Mouse (Mus musculus): ENCODE measurements around the gene Tspan18.

Tspan18 gene

DNA sequence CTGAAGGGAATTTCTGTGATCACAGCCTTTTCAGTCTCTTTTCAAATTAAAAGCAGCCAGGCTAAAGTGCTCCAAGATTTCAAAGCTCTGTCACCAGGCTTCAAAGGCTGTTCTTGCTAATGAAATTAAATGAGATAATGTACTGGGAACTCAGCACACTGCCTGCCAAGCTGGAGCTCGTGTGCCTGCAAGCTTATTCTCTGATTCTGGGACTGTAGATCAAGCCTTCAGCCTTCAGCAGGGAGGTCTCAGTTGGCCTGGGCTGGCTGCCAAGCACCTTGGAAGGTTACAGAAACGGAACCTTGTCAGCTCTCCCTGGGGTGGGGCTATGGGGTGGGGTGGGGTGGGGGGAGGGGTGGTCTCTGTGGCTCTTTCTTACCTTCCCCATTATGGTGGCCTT, 171.0 kb downstream of the Tspan18 start:
- DNase-seq (ENCODE audit: extremely low spot score, low spot score) = no peak

GRCm38 (mm10) chr2:93162791-93163190, 171.5 kb downstream of the Tspan18 start:
- DNase-seq (ENCODE audit: extremely low spot score, low spot score) = no peak

- no peak for DNase-seq (ENCODE audit: extremely low spot score, low spot score)
Measured at GRCm38 (mm10) chr2:93161914-93162664, 172.2 kb downstream of the Tspan18 start.

DNA sequence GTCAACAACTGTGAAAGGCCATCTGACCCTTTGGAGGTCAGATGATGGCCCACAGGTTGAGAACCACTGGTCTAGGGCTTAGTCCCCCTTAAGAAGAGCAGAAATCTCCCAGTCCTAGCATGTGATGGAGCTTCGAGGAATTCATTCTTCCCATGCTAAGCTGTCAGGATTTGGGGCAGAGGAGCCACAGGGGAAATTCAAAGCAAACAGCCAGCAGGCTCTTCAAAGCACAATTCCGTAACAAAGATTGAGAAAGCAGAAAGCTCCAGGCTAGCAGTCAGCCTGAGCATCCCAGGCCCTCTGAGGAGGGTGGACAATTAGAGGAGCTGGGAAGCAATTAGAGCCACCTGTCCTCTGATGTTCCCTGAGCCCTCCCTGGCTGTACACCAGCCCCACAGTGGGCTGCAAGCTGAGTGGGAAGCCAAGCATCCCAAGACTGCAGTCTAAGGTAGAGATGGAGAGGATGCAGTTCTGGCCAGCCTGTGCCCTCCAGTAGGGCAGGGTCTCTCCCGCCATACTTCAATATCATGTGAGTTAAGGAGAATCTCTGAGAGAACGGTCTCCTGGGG, 173.8 kb downstream of the Tspan18 start:
- no peak for DNase-seq (ENCODE audit: extremely low spot score, low spot score)

- no peak for DNase-seq (ENCODE audit: extremely low spot score, low spot score)
Measured at GRCm38 (mm10) chr2:93154486-93155032, 179.7 kb downstream of the Tspan18 start.

DNA sequence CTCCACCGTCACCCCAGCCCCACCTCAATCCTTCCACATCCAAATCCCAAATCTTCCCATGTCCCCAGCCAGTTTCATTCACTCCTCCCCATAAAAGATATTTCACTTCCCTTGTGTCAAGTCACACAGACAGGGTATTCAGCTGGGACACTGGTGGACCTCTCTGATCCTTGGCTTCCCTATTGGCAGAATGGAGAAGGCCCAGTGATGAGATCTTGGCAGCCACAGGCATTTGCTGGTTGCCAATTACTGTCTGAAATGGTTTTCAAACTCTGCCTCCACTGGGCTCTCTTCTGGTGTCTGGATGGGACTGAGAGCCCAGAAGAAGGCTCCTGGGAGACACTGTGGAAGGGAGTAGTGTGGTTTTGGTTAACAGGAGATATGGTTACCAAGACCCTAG, 180.5 kb downstream of the Tspan18 start:
- no peak for DNase-seq (ENCODE audit: extremely low spot score, low spot score)

DNA sequence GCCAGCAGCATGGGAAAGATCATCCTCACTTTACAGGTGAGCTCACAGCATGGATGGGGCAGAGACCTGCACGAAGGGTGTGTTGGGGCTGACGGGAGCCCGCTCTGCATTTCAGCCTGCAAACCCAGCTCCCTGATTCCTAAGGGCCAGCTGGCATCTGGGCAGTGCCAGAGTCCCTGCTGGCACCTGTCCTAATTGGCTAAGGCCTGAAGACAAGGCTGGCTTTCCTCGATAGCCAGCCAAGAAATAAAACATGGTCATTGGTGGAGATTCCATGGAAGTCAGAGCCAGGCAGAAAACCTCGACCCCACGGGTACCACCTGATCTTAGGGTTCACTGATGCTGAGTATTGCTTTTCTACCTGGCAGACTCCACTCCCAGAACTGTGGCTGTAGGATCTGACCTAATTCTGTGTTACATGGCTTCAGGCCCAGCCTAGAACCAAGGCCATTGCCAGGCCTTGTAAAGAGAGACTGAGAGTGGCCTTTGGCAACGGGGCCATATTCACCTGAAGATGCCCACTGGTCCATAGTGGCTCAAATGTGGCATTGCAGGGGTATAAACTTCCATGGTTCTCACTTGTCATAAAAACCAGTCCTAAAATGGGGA, 181.3 kb downstream of the Tspan18 start:
- no peak for DNase-seq (ENCODE audit: extremely low spot score, low spot score)

- no peak for DNase-seq (ENCODE audit: extremely low spot score, low spot score)
Measured at GRCm38 (mm10) chr2:93152191-93152601, 182.1 kb downstream of the Tspan18 start.

Data from neural tube, embryonic 10.5 days (tissue).